Mouse (Mus musculus): ENCODE measurements at regions not wholly inside any gene's neighbourhood (a gene's known extent, or its start where the extent isn't known, plus 50 kb on each side); places are given as distances from the start of the nearest gene placed in this dataset.

- Histone ChIP-seq H3K36me3 (replicated peaks) (no peaks in the 10 kb centered on the region), H3K9me3 (no peaks in the 10 kb centered on the region), H3K4me1 (peaks cover 21% of the 10 kb centered on the region), H3K27ac (peak overlapping the region; percentile 57), H3K4me3 (no peak overlapping the region), H3K27me3 (ENCODE audit: poor library complexity, severe bottlenecking) (no peaks in the 10 kb centered on the region)
- 81% methylated on average over 10 of the region's 10 CpGs for WGBS
- DNase-seq (ENCODE audit: extremely low spot score, low spot score): no peak
Observed at GRCm38 (mm10) chr1:72764522-72764921, 53.4 kb downstream of the Rpl37a start.

- 76% methylated on average over 20 of the region's 20 CpGs for WGBS
- DNase-seq (ENCODE audit: extremely low spot score, low spot score): no peak
- H3K27ac ChIP-seq: peak overlapping the region; percentile 57; the same call in 1 of the 2 replicates
Observed at GRCm38 (mm10) chr1:72765046-72765810, 54.1 kb downstream of the Rpl37a start.

GRCm38 (mm10) chr1:72769428-72769827 is 54.9 kb upstream of the Igfbp2 start:
- Histone ChIP-seq H3K4me1 (peaks cover 12% of the 10 kb centered on the region), H3K4me3 (no peak overlapping the region), H3K27ac (no peak overlapping the region), H3K9me3 (no peaks in the 10 kb centered on the region), H3K27me3 (ENCODE audit: poor library complexity, severe bottlenecking) (no peaks in the 10 kb centered on the region), H3K36me3 (replicated peaks) (no peaks in the 10 kb centered on the region)
- no peak for DNase-seq (ENCODE audit: extremely low spot score, low spot score)
- WGBS: 95% methylated on average over 7 of the region's 7 CpGs

More at GRCm38 (mm10) chr1:72765046-72765810, 54.1 kb downstream of the Rpl37a start:
- H3K4me3 ChIP-seq: no peak overlapping the region
- H3K27me3 ChIP-seq (ENCODE audit: poor library complexity, severe bottlenecking): no peaks in the 10 kb centered on the region
- no peaks in the 10 kb centered on the region for H3K9me3 ChIP-seq
- H3K4me1 ChIP-seq: peaks cover 21% of the 10 kb centered on the region
- H3K36me3 ChIP-seq (replicated peaks): no peaks in the 10 kb centered on the region

GRCm38 (mm10) chr1:72772708-72773107 is 51.6 kb upstream of the Igfbp2 start:
- 87% methylated on average over 5 of the region's 5 CpGs for WGBS

GRCm38 (mm10) chr1:72773234-72773633 is 51.1 kb upstream of the Igfbp2 start:
- no peaks in the 10 kb centered on the region for H3K36me3 ChIP-seq (replicated peaks)
- DNase-seq (ENCODE audit: extremely low spot score, low spot score): no peak
- no peaks in the 10 kb centered on the region for H3K9me3 ChIP-seq
- H3K4me1 ChIP-seq: no peaks in the 10 kb centered on the region
- H3K4me3 ChIP-seq: no peak overlapping the region
- WGBS: 85% methylated on average over 3 of the region's 3 CpGs
- no peak overlapping the region for H3K27ac ChIP-seq
- no peaks in the 10 kb centered on the region for H3K27me3 ChIP-seq (ENCODE audit: poor library complexity, severe bottlenecking)

More at GRCm38 (mm10) chr1:72772708-72773107, 51.6 kb upstream of the Igfbp2 start:
- Histone ChIP-seq H3K4me3 (no peak overlapping the region), H3K4me1 (no peaks in the 10 kb centered on the region), H3K27me3 (ENCODE audit: poor library complexity, severe bottlenecking) (no peaks in the 10 kb centered on the region), H3K36me3 (replicated peaks) (no peaks in the 10 kb centered on the region), H3K27ac (no peak overlapping the region), H3K9me3 (no peaks in the 10 kb centered on the region)
- no peak for DNase-seq (ENCODE audit: extremely low spot score, low spot score)

Measured in forebrain, embryonic 10.5 days (tissue).